Mouse (Mus musculus) kidney, embryonic 16.5 days (tissue): ENCODE data around the gene Ccsap. TPM values are rescaled to one million over a fixed set of nuclear protein-coding genes. Genes with fewer than 3 reads are reported as not detected.

ENCODE experiments used
- ATAC-seq: fragments of 200-750 bp; cut with Nextera tagmentation; 2 replicates; pipeline ENCODE4 v1.8.0; 2017; ENCODE audit warnings: moderate TSS enrichment; ENCODE audit not compliant: low FRiP score, low TSS enrichment
- H3K27ac ChIP-seq: fragments of 300-500 bp; sonication (generic); 2 replicates; pipeline ENCODE4 v1.5.1; 2014; ENCODE audit warnings: low read length
- H3K27me3 ChIP-seq: fragments of 300-500 bp; sonication (generic); 2 replicates; pipeline ENCODE4 v1.6.1; 2014; ENCODE audit warnings: low read length, control low read depth, mixed read lengths; ENCODE audit not compliant: insufficient read depth
- H3K36me3 ChIP-seq: fragments of 300-500 bp; sonication (generic); 2 replicates; pipeline ENCODE4 v1.6.1; 2014; ENCODE audit warnings: low read length, control low read depth, mixed read lengths; ENCODE audit not compliant: insufficient read depth
- H3K4me1 ChIP-seq: fragments of 300-500 bp; sonication (generic); 2 replicates; pipeline ENCODE4 v1.6.1; 2014; ENCODE audit warnings: low read length, control low read depth, mixed read lengths; ENCODE audit not compliant: insufficient read depth
- H3K4me2 ChIP-seq: fragments of 300-500 bp; sonication (generic); replicated peaks from 2 replicates; pipeline ENCODE4 v1.6.1; 2014; ENCODE audit warnings: low read depth, low read length
- H3K4me3 ChIP-seq: fragments of 300-500 bp; sonication (generic); 2 replicates; pipeline ENCODE4 v1.5.1; 2014; ENCODE audit warnings: mild to moderate bottlenecking, low read length
- H3K9ac ChIP-seq: fragments of 300-500 bp; sonication (generic); replicated peaks from 2 replicates; pipeline ENCODE4 v1.6.1; 2014; ENCODE audit warnings: low read length
- H3K9me3 ChIP-seq: fragments of 300-500 bp; sonication (generic); 2 replicates; pipeline ENCODE4 v1.6.1; 2016; ENCODE audit warnings: low read length, control low read depth
- WGBS: fragments of 180-500 bp; shearing (Covaris S2); extraction: QIAGEN DNeasy Blood & Tissue Kit; methylation state at CpG from one replicate; pipeline ENCODE4 v1.1.7; 2014; 5-methylcytosine and 5-hydroxymethylcytosine counted together
- polyA plus RNA-seq: library from polyadenylated mRNA; unstranded; fragments of >200 nt; fragmentation: Nextera tagmentation; extraction: Ambion mirVana; gene quantifications from 2 replicates; pipeline ENCODE4 v1.2.1, GENCODE M21; 2015

Gene Ccsap
- 2.9 and 3.3 TPM in 2 replicates for polyA plus RNA-seq

GRCm38 (mm10) chr8:123859648-123860259 is at the start of gene Ccsap:
TSS of gene Ccsap (minus strand) at chr8:123860209.
- Histone ChIP-seq H3K27me3 (peaks cover 17% of the 10 kb centered on the region), H3K9ac (peak within 1 kb of the TSS; percentile 75), H3K27ac (no peak within 1 kb of the TSS), H3K36me3 (no peaks in the 10 kb centered on the region), H3K4me1 (peaks cover 9% of the 10 kb centered on the region), H3K9me3 (no peaks in the 10 kb centered on the region), H3K4me3 (peak within 1 kb of the TSS; percentile 82), H3K4me2 (peak within 1 kb of the TSS; percentile 91)
- peak; percentile 69 for ATAC-seq
- 1% methylated on average over 48 of the region's 48 CpGs for WGBS

GRCm38 (mm10) chr8:123907604-123908003 is 47.6 kb upstream of the Ccsap start:
- Histone ChIP-seq H3K9me3 (no peaks in the 10 kb centered on the region), H3K27me3 (no peaks in the 10 kb centered on the region), H3K36me3 (peaks cover 66% of the 10 kb centered on the region), H3K9ac (no peak overlapping the region), H3K27ac (no peak overlapping the region), H3K4me3 (no peak overlapping the region), H3K4me1 (no peaks in the 10 kb centered on the region), H3K4me2 (no peak overlapping the region)
- WGBS, result 90% methylated on average over 6 of the region's 6 CpGs
- no peak for ATAC-seq

- no peak for ATAC-seq
Measured at GRCm38 (mm10) chr8:123902653-123903052, 42.6 kb upstream of the Ccsap start.

GRCm38 (mm10) chr8:123899366-123899765 is 39.4 kb upstream of the Ccsap start:
- Histone ChIP-seq H3K36me3 (peaks cover 33% of the 10 kb centered on the region), H3K9ac (no peak overlapping the region), H3K4me1 (no peaks in the 10 kb centered on the region), H3K4me3 (no peak overlapping the region), H3K27ac (no peak overlapping the region), H3K9me3 (no peaks in the 10 kb centered on the region), H3K4me2 (no peak overlapping the region), H3K27me3 (peaks cover 18% of the 10 kb centered on the region)
- no peak for ATAC-seq
- WGBS, result 80% methylated on average over 7 of the region's 7 CpGs

More at GRCm38 (mm10) chr8:123902653-123903052, 42.6 kb upstream of the Ccsap start:
- H3K27me3 ChIP-seq, result no peaks in the 10 kb centered on the region
- H3K36me3 ChIP-seq, result peaks cover 57% of the 10 kb centered on the region
- WGBS, result 86% methylated on average over 7 of the region's 7 CpGs
- H3K9ac ChIP-seq, result no peak overlapping the region
- H3K4me2 ChIP-seq, result no peak overlapping the region
- no peak overlapping the region for H3K27ac ChIP-seq
- no peaks in the 10 kb centered on the region for H3K9me3 ChIP-seq
- H3K4me1 ChIP-seq, result no peaks in the 10 kb centered on the region
- H3K4me3 ChIP-seq, result no peak overlapping the region

- no peaks in the 10 kb centered on the region for H3K4me1 ChIP-seq
- WGBS, result 84% methylated on average over 5 of the region's 5 CpGs
- no peak for ATAC-seq
- no peak overlapping the region for H3K9ac ChIP-seq
- H3K4me3 ChIP-seq, result no peak overlapping the region
- no peak overlapping the region for H3K4me2 ChIP-seq
- peaks cover 26% of the 10 kb centered on the region for H3K36me3 ChIP-seq
- H3K9me3 ChIP-seq, result no peaks in the 10 kb centered on the region
- no peak overlapping the region for H3K27ac ChIP-seq
- H3K27me3 ChIP-seq, result peaks cover 26% of the 10 kb centered on the region
Measured at GRCm38 (mm10) chr8:123898576-123898975, 38.6 kb upstream of the Ccsap start.

GRCm38 (mm10) chr8:123896774-123897173 is 36.8 kb upstream of the Ccsap start:
- no peak for ATAC-seq
- Histone ChIP-seq H3K9ac (no peak overlapping the region), H3K4me2 (no peak overlapping the region), H3K4me3 (no peak overlapping the region), H3K36me3 (peaks cover 9% of the 10 kb centered on the region), H3K27me3 (peaks cover 44% of the 10 kb centered on the region), H3K9me3 (no peaks in the 10 kb centered on the region), H3K4me1 (peaks cover under 1% of the 10 kb centered on the region; the same call in 1 of the 2 replicates), H3K27ac (no peak overlapping the region)
- WGBS, result 64% methylated on average over 10 of the region's 10 CpGs

GRCm38 (mm10) chr8:123896366-123896761 is 36.4 kb upstream of the Ccsap start:
- no peak overlapping the region for H3K4me3 ChIP-seq
- H3K36me3 ChIP-seq, result peaks cover 9% of the 10 kb centered on the region
- no peaks in the 10 kb centered on the region for H3K9me3 ChIP-seq
- peaks cover 48% of the 10 kb centered on the region for H3K27me3 ChIP-seq
- H3K4me2 ChIP-seq, result no peak overlapping the region
- WGBS, result 63% methylated on average over 14 of the region's 14 CpGs
- H3K9ac ChIP-seq, result no peak overlapping the region
- ATAC-seq, result no peak
- H3K27ac ChIP-seq, result no peak overlapping the region
- H3K4me1 ChIP-seq, result peaks cover 5% of the 10 kb centered on the region; the same call in 1 of the 2 replicates

- no peak for ATAC-seq
- 71% methylated on average over 9 of the region's 9 CpGs for WGBS
- no peak overlapping the region for H3K4me3 ChIP-seq
Measured at GRCm38 (mm10) chr8:123895680-123896365, 35.8 kb upstream of the Ccsap start.

GRCm38 (mm10) chr8:123895230-123895629 is 35.2 kb upstream of the Ccsap start:
- no peak for ATAC-seq

More at GRCm38 (mm10) chr8:123895680-123896365, 35.8 kb upstream of the Ccsap start:
- Histone ChIP-seq H3K9ac (no peak overlapping the region), H3K36me3 (peaks cover 6% of the 10 kb centered on the region), H3K4me1 (peaks cover 5% of the 10 kb centered on the region; the same call in 1 of the 2 replicates), H3K9me3 (no peaks in the 10 kb centered on the region), H3K27me3 (peaks cover 54% of the 10 kb centered on the region), H3K4me2 (no peak overlapping the region), H3K27ac (no peak overlapping the region)

More at GRCm38 (mm10) chr8:123895230-123895629, 35.2 kb upstream of the Ccsap start:
- Histone ChIP-seq H3K4me2 (no peak overlapping the region), H3K27me3 (peaks cover 60% of the 10 kb centered on the region), H3K9me3 (no peaks in the 10 kb centered on the region), H3K27ac (no peak overlapping the region), H3K4me1 (peaks cover 5% of the 10 kb centered on the region; the same call in 1 of the 2 replicates), H3K36me3 (peaks cover under 1% of the 10 kb centered on the region), H3K9ac (no peak overlapping the region), H3K4me3 (no peak overlapping the region)
- WGBS, result 82% methylated on average over 4 of the region's 4 CpGs
